Mouse (Mus musculus) bone marrow macrophage, adult 2 months (primary cell): ENCODE measurements around the gene Cox7b2.

Source experiments
- CTCF ChIP-seq: IDR thresholded peaks from 2 replicates; pipeline ENCODE4 v1.5.1; 2012; ENCODE audit warnings: low read depth, mild to moderate bottlenecking, low read length, moderate library complexity
- POLR2A ChIP-seq: IDR thresholded peaks from 2 replicates; pipeline ENCODE4 v1.6.1; 2012; ENCODE audit warnings: mild to moderate bottlenecking, low read depth, low read length, borderline replicate concordance

DNA sequence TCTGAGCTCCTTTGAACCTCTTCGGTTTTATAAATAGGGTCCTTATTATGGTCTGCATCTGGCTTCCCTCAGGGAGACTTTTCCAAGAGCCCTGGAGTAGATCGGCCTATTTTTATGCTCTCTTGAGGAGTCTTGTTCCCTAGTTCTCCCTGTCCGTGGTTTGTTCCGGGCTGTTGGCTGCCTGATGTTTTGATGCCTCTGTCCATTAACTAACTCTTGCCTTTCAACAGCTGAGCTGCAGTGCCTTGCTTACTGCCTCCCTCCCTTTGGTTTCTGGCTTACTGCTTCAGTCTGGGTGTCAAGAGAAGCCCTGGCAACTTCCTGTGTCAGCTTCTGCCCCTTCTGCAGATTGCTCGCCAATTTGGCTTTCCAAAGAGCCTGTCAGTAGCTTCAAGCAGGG is 52.4 kb downstream of the Cox7b2 start:
- TF ChIP-seq CTCF (no peak), POLR2A (no peak)
